Mouse (Mus musculus): ENCODE data around the gene Dupd1.

DNA sequence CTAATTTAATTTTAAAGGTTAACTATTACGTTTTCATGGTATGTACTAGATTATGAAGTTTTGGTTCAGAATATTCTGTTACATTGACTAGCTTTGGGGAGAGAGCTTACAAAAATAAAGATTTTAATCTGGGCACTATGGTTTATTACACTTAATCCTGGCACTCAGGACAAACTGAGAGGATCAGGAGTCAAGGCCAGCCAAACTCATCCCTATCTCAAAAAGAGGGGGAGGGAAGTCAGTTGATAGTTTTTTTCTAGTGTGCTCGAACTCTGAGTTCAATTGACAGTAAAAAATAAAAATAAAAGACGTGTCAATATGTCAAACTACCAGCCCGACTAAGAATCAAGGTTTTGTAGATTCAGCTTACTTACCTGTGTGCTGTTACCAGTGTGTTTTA, 39.0 kb upstream of the Dupd1 start:
- TF ChIP-seq CTCF (IDR thresholded peaks at IDR 0.05; ENCODE audit: borderline replicate concordance, insufficient read depth, low read depth, low read length) (no peak), POLR2A (IDR thresholded peaks at IDR 0.05; ENCODE audit: borderline replicate concordance, insufficient read depth, low read length) (no peak)
